Mouse (Mus musculus): Measurements from ENCODE around the gene Actn1.

Gene Actn1

GRCm38 (mm10) chr12:80168178-80168686, 91.9 kb downstream of the Actn1 start:
- peak; percentile 95 for DNase-seq

- DNase-seq: peak; percentile 57
These were observed 92.8 kb downstream of the Actn1 start for GRCm38 (mm10) chr12:80167321-80167720.

- DNase-seq: peak; percentile 38
These were observed 93.5 kb downstream of the Actn1 start for GRCm38 (mm10) chr12:80166651-80167050.

GRCm38 (mm10) chr12:80164526-80164925, 95.6 kb downstream of the Actn1 start:
- DNase-seq: no peak

GRCm38 (mm10) chr12:80162448-80162847, 97.7 kb downstream of the Actn1 start:
- DNase-seq: no peak

- peak; percentile 57 for DNase-seq
These were observed 102.5 kb downstream of the Actn1 start for GRCm38 (mm10) chr12:80157675-80158074.

- peak; percentile 49 for DNase-seq
These were observed 106.4 kb downstream of the Actn1 start for GRCm38 (mm10) chr12:80153687-80154326.

GRCm38 (mm10) chr12:80153078-80153477, 107.1 kb downstream of the Actn1 start:
- DNase-seq: no peak

GRCm38 (mm10) chr12:80151821-80152220, 108.3 kb downstream of the Actn1 start:
- no peak for DNase-seq

GRCm38 (mm10) chr12:80150624-80151023, 109.5 kb downstream of the Actn1 start:
- DNase-seq: no peak

- no peak for DNase-seq
These were observed 112.5 kb downstream of the Actn1 start for GRCm38 (mm10) chr12:80147563-80148214.

- peak; percentile 68 for DNase-seq
These were observed 113.6 kb downstream of the Actn1 start for GRCm38 (mm10) chr12:80146227-80147223.

GRCm38 (mm10) chr12:80145365-80145764, 114.8 kb downstream of the Actn1 start:
- DNase-seq: no peak

GRCm38 (mm10) chr12:80144846-80145245, 115.3 kb downstream of the Actn1 start:
- DNase-seq: no peak

GRCm38 (mm10) chr12:80141470-80141869, 118.7 kb downstream of the Actn1 start:
- DNase-seq: peak; percentile 39

GRCm38 (mm10) chr12:80141011-80141410, 119.2 kb downstream of the Actn1 start:
- no peak for DNase-seq

GRCm38 (mm10) chr12:80137744-80138143, 122.4 kb downstream of the Actn1 start:
- DNase-seq: no peak

GRCm38 (mm10) chr12:80137246-80137645, 122.9 kb downstream of the Actn1 start:
- DNase-seq: no peak

- DNase-seq: no peak
These were observed 123.8 kb downstream of the Actn1 start for GRCm38 (mm10) chr12:80136264-80136930.

GRCm38 (mm10) chr12:80135173-80135572, 125.0 kb downstream of the Actn1 start:
- DNase-seq: no peak

- DNase-seq: no peak
These were observed 127.1 kb downstream of the Actn1 start for GRCm38 (mm10) chr12:80133011-80133545.
